Mouse (Mus musculus) kidney, embryonic 15.5 days (tissue): ENCODE measurements around the gene Rph3a. TPM values are rescaled to one million over a fixed set of nuclear protein-coding genes. Genes with fewer than 3 reads are reported as not detected.

Experiments used
- ATAC-seq: fragments of 200-750 bp; cut with Nextera tagmentation; replicated peaks from 2 replicates; pipeline ENCODE4 v1.8.0; 2017; ENCODE audit warnings: moderate TSS enrichment; ENCODE audit not compliant: low FRiP score
- H3K27ac ChIP-seq: fragments of 300-500 bp; sonication (generic); 2 replicates; pipeline ENCODE4 v1.5.1; 2015; ENCODE audit warnings: mild to moderate bottlenecking, inconsistent platforms
- H3K27me3 ChIP-seq: fragments of 300-500 bp; sonication (generic); 2 replicates; pipeline ENCODE4 v1.6.1; 2015; ENCODE audit warnings: inconsistent platforms
- H3K36me3 ChIP-seq: fragments of 300-500 bp; sonication (generic); 2 replicates; pipeline ENCODE4 v1.6.1; 2015; ENCODE audit warnings: inconsistent platforms
- H3K4me1 ChIP-seq: fragments of 300-500 bp; sonication (generic); 2 replicates; pipeline ENCODE4 v1.6.1; 2015; ENCODE audit warnings: inconsistent platforms
- H3K4me2 ChIP-seq: fragments of 300-500 bp; sonication (generic); 2 replicates; pipeline ENCODE4 v1.6.1; 2015; ENCODE audit warnings: moderate library complexity, mild to moderate bottlenecking, inconsistent platforms
- H3K4me3 ChIP-seq: fragments of 300-500 bp; sonication (generic); replicated peaks from 2 replicates; pipeline ENCODE4 v1.5.1; 2015; ENCODE audit warnings: mild to moderate bottlenecking, inconsistent platforms
- H3K9ac ChIP-seq: fragments of 300-500 bp; sonication (generic); 2 replicates; pipeline ENCODE4 v1.6.1; 2015; ENCODE audit warnings: mild to moderate bottlenecking, inconsistent platforms
- H3K9me3 ChIP-seq: fragments of 300-500 bp; sonication (generic); replicated peaks from 2 replicates; pipeline ENCODE4 v1.6.1; 2016; ENCODE audit warnings: inconsistent platforms
- WGBS: fragments of 180-500 bp; shearing (Covaris S2); methylation state at CpG from one replicate; pipeline ENCODE4 v1.1.7; 2015; ENCODE audit warnings: mixed read lengths; 5-methylcytosine and 5-hydroxymethylcytosine counted together
- polyA plus RNA-seq: library from polyadenylated mRNA; unstranded; fragments of >200 nt; fragmentation: Nextera tagmentation; extraction: Ambion mirVana; gene quantifications from 2 replicates; pipeline ENCODE4 v1.2.1, GENCODE M21; 2015

Gene Rph3a
- polyA plus RNA-seq, 1 experiment from 2014 or later, result 0.18 TPM

- Histone ChIP-seq H3K27ac (no peak overlapping the region), H3K27me3 (peaks cover 52% of the 10 kb centered on the region), H3K4me3 (no peak overlapping the region), H3K36me3 (no peaks in the 10 kb centered on the region), H3K9me3 (no peaks in the 10 kb centered on the region), H3K4me2 (no peak overlapping the region), H3K9ac (no peak overlapping the region), H3K4me1 (0 out of 2 replicates have a peak, but pooled peaks cover 2% of the 10 kb centered on the region)
- ATAC-seq, result no peak
- 16% methylated on average over 15 of the region's 15 CpGs for WGBS
These were observed 1.3 kb downstream of the Rph3a start for GRCm38 (mm10) chr5:121008411-121009239.

DNA sequence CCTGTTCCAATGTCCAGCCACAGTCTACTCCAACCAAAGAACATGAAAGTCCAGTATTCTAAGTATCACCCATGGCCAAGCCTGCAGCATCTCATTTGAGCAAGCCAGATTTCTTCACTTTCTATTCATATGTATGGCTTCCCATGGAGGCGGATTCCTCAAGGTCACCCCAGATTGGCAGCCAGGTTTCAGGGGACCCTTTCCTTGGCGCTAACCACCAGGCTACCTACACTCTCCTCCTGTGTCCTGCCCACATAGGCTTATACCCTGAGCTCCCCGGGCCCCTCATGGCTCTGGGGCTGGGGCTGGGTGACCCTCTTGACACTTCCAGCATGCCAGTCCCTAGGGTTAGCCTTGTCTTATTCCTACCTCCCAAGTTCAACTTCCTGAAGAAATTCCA is 2.3 kb downstream of the Rph3a start:
- no peaks in the 10 kb centered on the region for H3K36me3 ChIP-seq
- no peak overlapping the region for H3K4me2 ChIP-seq
- peaks cover 61% of the 10 kb centered on the region for H3K27me3 ChIP-seq
- no peak for ATAC-seq
- H3K9me3 ChIP-seq, result no peaks in the 10 kb centered on the region
- H3K9ac ChIP-seq, result no peak overlapping the region
- H3K4me1 ChIP-seq, result 0 out of 2 replicates have a peak, but pooled peaks cover 2% of the 10 kb centered on the region
- WGBS, result 83% methylated on average over 3 of the region's 3 CpGs
- H3K4me3 ChIP-seq, result no peak overlapping the region
- H3K27ac ChIP-seq, result no peak overlapping the region

DNA sequence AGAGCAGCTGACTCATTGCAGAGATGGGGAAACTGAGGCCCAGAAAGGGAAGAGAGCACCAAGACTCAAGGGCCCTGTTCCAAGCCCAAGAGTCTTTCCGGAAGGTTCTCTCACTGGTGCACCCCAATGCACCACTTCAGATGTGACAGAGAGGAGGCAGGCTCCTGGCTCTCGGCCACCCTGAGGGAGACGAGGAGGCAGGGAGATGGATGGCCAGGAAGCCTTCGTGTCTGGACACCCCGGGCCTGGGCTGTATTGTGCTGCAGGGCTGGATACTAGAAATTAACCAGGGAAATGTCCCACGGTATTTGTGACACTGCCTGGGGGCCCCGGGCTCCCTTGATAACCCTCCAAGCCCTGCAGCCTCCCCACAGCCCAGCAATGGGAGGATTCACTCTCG is 2.8 kb downstream of the Rph3a start:
- H3K4me1 ChIP-seq, result 0 out of 2 replicates have a peak, but pooled peaks cover 2% of the 10 kb centered on the region
- H3K4me3 ChIP-seq, result no peak overlapping the region
- H3K9ac ChIP-seq, result no peak overlapping the region
- H3K36me3 ChIP-seq, result no peaks in the 10 kb centered on the region
- 81% methylated on average over 8 of the region's 8 CpGs for whole genome bisulfite sequencing
- H3K4me2 ChIP-seq, result no peak overlapping the region
- H3K9me3 ChIP-seq, result no peaks in the 10 kb centered on the region
- no peak overlapping the region for H3K27ac ChIP-seq
- H3K27me3 ChIP-seq, result peaks cover 60% of the 10 kb centered on the region
- no peak for ATAC-seq

DNA sequence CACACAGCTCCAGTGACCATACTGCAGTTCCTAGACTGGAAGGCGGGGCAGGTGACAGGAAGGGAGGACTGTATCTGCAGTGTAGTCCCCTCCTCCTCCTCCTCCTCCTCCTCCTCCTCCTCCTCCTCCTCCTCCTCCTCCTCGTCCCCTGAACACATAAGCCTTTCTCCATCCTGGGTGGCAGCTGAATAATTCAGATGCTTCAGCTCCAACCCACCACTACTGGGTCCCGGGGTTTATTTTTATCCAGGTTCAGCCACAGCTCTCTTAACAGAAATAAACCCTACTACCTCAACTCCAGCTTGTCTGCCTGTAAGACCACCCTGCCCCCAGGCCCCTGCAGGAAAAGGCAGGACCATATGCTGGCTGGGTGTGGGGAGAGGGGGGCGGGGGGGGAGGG is 3.7 kb downstream of the Rph3a start:
- Histone ChIP-seq H3K4me1 (0 out of 2 replicates have a peak, but pooled peaks cover 2% of the 10 kb centered on the region), H3K4me3 (no peak overlapping the region), H3K27ac (no peak overlapping the region), H3K9me3 (no peaks in the 10 kb centered on the region), H3K4me2 (no peak overlapping the region), H3K36me3 (no peaks in the 10 kb centered on the region), H3K27me3 (peaks cover 59% of the 10 kb centered on the region), H3K9ac (no peak overlapping the region)
- no peak for ATAC-seq
- 54% methylated on average over 3 of the region's 4 CpGs for WGBS

- WGBS, result 32% methylated on average over 17 of the region's 17 CpGs
- Histone ChIP-seq H3K4me3 (no peak overlapping the region), H3K4me1 (no peaks in the 10 kb centered on the region), H3K9me3 (no peaks in the 10 kb centered on the region), H3K36me3 (no peaks in the 10 kb centered on the region), H3K9ac (no peak overlapping the region), H3K27me3 (peaks cover 44% of the 10 kb centered on the region), H3K27ac (no peak overlapping the region), H3K4me2 (no peak overlapping the region)
- no peak for ATAC-seq
These were observed 6.1 kb downstream of the Rph3a start for GRCm38 (mm10) chr5:121003781-121004180.

- H3K27me3 ChIP-seq, result peaks cover 18% of the 10 kb centered on the region
- no peak overlapping the region for H3K4me3 ChIP-seq
- H3K4me2 ChIP-seq, result no peak overlapping the region
- no peaks in the 10 kb centered on the region for H3K9me3 ChIP-seq
- no peaks in the 10 kb centered on the region for H3K4me1 ChIP-seq
- WGBS, result 34% methylated on average over 12 of the region's 12 CpGs
- no peak for ATAC-seq
- H3K9ac ChIP-seq, result no peak overlapping the region
- H3K27ac ChIP-seq, result no peak overlapping the region
- H3K36me3 ChIP-seq, result no peaks in the 10 kb centered on the region
These were observed 10.3 kb downstream of the Rph3a start for GRCm38 (mm10) chr5:120999573-120999972.

GRCm38 (mm10) chr5:120988373-120988772 is 21.5 kb downstream of the Rph3a start:
- Histone ChIP-seq H3K4me1 (no peaks in the 10 kb centered on the region), H3K9ac (no peak overlapping the region), H3K9me3 (no peaks in the 10 kb centered on the region), H3K4me3 (no peak overlapping the region), H3K36me3 (no peaks in the 10 kb centered on the region), H3K27me3 (no peaks in the 10 kb centered on the region), H3K4me2 (no peak overlapping the region), H3K27ac (no peak overlapping the region)
- 83% methylated on average over 3 of the region's 3 CpGs for WGBS
- ATAC-seq, result no peak

- H3K4me3 ChIP-seq, result no peak overlapping the region
- peaks cover 5% of the 10 kb centered on the region for H3K9me3 ChIP-seq
- no peak overlapping the region for H3K9ac ChIP-seq
- H3K4me1 ChIP-seq, result no peaks in the 10 kb centered on the region
- H3K36me3 ChIP-seq, result no peaks in the 10 kb centered on the region
- 83% methylated on average over 1 of the region's 1 CpGs for WGBS
- no peak for ATAC-seq
- no peak overlapping the region for H3K4me2 ChIP-seq
- no peaks in the 10 kb centered on the region for H3K27me3 ChIP-seq
- H3K27ac ChIP-seq, result no peak overlapping the region
These were observed 26.9 kb downstream of the Rph3a start for GRCm38 (mm10) chr5:120983029-120983428.

DNA sequence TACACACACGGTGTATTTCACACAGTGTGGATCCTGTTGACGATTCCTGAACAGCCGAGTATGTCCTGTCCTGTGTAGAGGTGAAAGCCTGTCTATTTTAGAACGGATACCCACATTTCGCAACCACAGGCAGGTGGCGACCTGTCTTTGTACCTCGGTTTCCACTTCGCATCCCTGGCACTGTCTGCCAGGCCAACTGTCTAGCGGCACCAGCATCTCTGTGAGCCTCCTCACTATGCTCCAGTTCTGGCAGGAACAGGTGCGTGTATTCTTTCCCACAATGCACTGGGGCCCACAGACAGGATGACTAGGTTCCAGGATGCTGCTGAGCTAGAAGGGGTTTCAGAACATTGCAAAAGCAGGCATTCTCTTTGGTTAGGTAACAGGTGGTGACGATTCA is 28.7 kb downstream of the Rph3a start:
- Histone ChIP-seq H3K4me3 (no peak overlapping the region), H3K9me3 (peaks cover 5% of the 10 kb centered on the region), H3K4me2 (no peak overlapping the region), H3K4me1 (no peaks in the 10 kb centered on the region), H3K27me3 (no peaks in the 10 kb centered on the region), H3K36me3 (no peaks in the 10 kb centered on the region), H3K9ac (no peak overlapping the region), H3K27ac (no peak overlapping the region)
- WGBS, result 93% methylated on average over 11 of the region's 11 CpGs
- no peak for ATAC-seq

DNA sequence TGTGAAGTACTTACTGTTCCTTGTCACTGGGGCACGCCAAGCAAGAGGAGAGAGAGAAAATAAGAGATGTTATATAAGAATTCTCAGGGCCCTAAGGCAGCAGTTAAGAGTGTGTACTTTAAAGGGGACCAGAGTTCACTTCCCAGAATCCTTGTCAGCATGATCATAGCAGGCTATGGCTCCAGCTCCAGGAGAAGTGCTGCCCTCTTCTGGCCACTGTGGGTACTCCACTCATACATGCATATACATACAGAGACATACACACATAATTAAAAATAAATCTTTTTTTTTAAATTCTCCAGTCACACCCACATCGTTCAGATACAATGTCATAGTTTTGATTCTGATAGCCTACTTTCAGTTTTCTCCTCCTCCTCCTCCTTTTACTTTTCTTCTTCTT is 29.8 kb downstream of the Rph3a start:
- Histone ChIP-seq H3K4me3 (no peak overlapping the region), H3K4me2 (no peak overlapping the region), H3K9me3 (peaks cover 5% of the 10 kb centered on the region), H3K4me1 (no peaks in the 10 kb centered on the region), H3K9ac (no peak overlapping the region), H3K27me3 (no peaks in the 10 kb centered on the region), H3K27ac (no peak overlapping the region), H3K36me3 (no peaks in the 10 kb centered on the region)
- WGBS, result 86% methylated on average over 2 of the region's 2 CpGs
- no peak for ATAC-seq

- Histone ChIP-seq H3K27ac (no peak overlapping the region), H3K27me3 (no peaks in the 10 kb centered on the region), H3K9ac (no peak overlapping the region), H3K4me1 (no peaks in the 10 kb centered on the region), H3K9me3 (peaks cover 5% of the 10 kb centered on the region), H3K36me3 (no peaks in the 10 kb centered on the region), H3K4me2 (no peak overlapping the region), H3K4me3 (no peak overlapping the region)
- ATAC-seq, result no peak
- 56% methylated on average over 3 of the region's 3 CpGs for WGBS
These were observed 33.8 kb downstream of the Rph3a start for GRCm38 (mm10) chr5:120976138-120976537.

GRCm38 (mm10) chr5:120974522-120974921 is 35.4 kb downstream of the Rph3a start:
- no peaks in the 10 kb centered on the region for H3K9me3 ChIP-seq
- no peak overlapping the region for H3K9ac ChIP-seq
- WGBS, result 47% methylated on average over 8 of the region's 8 CpGs
- ATAC-seq, result no peak
- no peak overlapping the region for H3K4me3 ChIP-seq
- H3K27ac ChIP-seq, result no peak overlapping the region
- no peaks in the 10 kb centered on the region for H3K27me3 ChIP-seq
- H3K4me2 ChIP-seq, result no peak overlapping the region
- no peaks in the 10 kb centered on the region for H3K36me3 ChIP-seq
- no peaks in the 10 kb centered on the region for H3K4me1 ChIP-seq

GRCm38 (mm10) chr5:120972278-120972677 is 37.6 kb downstream of the Rph3a start:
- H3K36me3 ChIP-seq, result no peaks in the 10 kb centered on the region
- no peak overlapping the region for H3K4me3 ChIP-seq
- no peak overlapping the region for H3K27ac ChIP-seq
- peaks cover 11% of the 10 kb centered on the region for H3K27me3 ChIP-seq
- no peak overlapping the region for H3K9ac ChIP-seq
- no peak for ATAC-seq
- H3K9me3 ChIP-seq, result no peaks in the 10 kb centered on the region
- 84% methylated on average over 6 of the region's 6 CpGs for WGBS
- H3K4me1 ChIP-seq, result no peaks in the 10 kb centered on the region
- no peak overlapping the region for H3K4me2 ChIP-seq
